Mouse (Mus musculus): ENCODE data around the gene Trf.
"Not testable (repeated sequence)": the region's sequence is repeated elsewhere in the genome, so short reads cannot be mapped to it uniquely, and the experiment has no call there.

Trf gene

DNA sequence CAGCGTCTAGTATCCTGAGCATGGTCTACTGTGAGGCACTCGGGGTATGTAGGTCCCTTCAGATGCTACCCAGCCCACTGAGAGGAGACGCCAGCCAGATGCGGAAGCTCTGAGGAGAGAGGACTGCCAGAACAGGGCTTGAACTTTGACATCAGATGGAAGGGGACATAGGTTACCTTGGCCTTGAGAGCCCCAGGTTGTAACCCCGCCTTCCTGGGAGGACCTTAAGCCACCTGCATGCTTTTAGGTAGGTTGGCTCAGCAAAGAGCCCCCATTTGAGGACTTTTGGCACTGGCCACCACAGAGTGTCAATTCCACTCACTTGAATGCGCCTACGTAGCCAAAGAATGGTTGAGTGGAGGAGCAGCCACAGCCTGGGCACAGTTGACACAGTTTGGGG, 5.5 kb downstream of the Trf start:
- DNase-seq (ENCODE audit: low spot score): no peak

DNA sequence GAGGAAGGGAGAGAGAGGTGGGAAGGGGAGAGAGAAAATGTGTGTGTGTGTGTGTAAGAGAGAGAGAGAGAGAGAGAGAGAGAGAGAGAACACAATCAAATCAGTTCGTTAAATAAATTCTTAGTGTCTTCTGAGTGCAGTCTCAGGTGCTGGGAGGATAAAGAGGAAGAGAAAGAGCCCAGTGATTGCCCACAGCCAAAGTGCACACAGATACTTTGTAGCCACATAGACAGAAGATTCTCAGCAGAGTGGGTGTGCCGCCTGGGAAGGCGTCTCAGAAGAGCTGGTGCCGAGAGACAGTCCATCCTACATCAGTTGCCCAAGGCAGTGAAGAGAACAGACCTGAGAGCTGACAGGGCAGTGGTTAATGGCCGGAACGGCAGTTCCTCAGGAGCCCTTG, 16.0 kb downstream of the Trf start:
- DNase-seq (ENCODE audit: low spot score): no peak

DNA sequence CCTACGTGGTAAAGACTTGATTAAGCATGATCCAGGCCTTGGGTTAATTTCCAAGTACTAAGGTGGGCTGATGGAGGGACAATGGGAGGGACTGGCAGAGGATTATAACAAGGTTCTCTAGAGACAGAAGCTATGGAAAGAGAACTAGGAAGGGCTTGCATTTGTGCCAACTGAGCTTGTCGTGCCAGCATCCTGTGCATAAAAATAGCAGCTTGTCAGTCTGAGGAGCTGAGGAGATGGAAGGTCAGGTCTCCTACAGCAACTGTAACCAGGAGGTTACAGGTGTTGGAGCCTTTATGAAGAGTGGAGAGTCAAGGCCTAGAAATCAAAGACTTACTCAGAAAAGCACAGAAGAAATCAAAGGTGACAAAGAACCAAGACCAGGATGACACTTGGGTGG, 16.6 kb downstream of the Trf start:
- DNase-seq (ENCODE audit: low spot score): no peak

DNA sequence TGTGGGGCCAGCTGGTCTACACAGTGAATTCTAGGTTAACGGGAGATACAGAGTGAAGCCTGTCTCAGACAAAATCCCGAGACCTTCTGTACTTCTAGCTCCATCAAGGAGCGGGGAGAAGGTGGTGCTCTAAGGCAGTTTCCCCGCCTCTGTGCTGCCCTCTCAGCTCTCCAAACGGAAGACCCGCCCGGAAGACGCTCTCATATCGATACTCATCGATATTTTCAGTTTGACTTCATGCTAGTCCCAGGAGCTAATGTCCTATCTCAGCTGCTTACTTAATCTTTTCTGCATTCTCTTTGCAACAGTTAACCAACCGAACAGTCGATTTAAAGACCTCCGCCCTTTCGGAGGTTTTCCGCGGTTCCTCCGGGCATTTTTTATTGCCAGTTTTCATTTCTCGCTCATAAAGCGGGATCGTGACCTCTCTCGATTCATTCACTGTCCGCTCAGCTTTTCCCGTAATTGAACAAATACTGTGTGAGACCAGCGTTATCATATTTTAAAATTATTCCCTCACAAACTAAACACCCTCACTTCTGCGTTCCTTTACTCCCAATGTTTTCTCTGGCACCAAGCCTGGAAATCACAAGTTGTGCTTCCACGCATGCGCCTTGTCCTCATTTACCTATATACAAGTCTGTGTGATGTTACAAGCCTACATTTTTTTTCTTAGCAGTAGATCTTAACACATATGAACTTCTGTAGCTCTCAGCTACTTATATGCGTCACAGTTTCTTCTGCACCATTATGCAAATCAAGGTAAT, 17.4 kb downstream of the Trf start:
- DNase-seq (ENCODE audit: low spot score): no peak

DNA sequence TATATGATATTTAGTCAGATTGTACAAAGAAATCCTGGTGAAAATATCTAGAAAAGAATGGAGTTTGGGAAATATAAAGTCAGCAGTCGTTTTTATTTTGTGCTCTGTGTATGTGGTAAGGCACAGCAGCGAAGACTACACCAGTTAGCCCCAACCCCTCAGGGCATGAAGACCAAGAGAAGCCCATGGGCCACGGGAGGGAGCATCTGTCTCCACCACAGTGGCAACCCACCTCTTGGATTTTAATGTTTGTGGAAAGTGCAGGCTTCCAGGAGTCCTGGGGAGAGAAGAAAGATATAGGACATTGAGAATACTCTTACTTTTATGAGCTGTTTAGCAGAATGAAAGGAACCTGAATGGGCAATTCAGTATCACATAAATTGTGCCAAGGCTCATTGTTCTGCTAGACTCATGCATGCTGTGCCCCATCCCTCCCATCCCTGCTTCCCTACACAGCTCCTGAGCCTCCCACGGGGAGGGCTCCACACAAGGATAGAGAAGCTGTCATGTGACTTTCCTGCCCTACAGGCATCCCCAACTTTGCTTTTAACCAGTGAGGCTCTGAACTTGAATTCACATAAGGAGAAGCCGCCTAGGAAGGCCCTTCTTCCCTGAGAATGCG, 21.3 kb downstream of the Trf start:
- DNase-seq (ENCODE audit: low spot score): no peak

DNA sequence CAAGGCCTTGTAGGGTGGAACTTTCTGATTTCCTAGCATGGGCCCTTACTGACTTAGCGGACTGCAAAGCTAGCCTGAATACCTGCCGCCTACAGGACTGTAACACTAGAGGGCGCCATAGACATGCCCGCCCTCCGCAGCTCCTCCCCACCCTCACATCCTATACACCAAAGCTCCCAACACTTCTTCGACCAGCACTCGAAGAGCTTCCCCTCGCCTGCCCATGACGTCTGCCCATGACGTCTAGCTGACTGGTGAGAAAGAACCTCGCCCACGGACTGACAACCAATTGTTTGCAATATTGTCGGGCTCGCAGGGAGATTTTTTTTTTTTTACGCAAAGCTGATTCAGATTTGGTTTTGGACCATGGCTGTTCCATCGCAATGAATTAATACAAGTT, 22.4 kb downstream of the Trf start:
- DNase-seq (ENCODE audit: low spot score): peak; percentile 49

DNA sequence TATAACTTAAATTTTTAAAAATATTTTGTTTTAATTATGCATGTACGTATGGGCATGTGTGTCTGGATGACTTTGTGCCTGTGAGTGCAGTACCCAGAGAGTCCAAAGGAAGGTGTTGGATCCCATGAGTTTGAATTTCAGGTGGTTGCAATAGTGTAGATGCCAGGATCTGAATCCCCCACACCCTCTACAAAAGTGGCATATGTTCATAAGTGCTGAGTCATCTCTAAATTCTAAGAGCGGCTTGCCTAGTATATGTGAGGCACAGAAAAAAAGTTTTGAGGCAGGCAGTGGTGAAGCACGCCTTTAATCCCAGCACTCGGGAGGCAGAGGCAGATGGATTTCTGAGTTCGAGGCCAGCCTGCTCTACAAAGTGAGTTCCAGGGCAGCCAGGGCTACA, 24.5 kb downstream of the Trf start:
- DNase-seq (ENCODE audit: low spot score): no peak

DNA sequence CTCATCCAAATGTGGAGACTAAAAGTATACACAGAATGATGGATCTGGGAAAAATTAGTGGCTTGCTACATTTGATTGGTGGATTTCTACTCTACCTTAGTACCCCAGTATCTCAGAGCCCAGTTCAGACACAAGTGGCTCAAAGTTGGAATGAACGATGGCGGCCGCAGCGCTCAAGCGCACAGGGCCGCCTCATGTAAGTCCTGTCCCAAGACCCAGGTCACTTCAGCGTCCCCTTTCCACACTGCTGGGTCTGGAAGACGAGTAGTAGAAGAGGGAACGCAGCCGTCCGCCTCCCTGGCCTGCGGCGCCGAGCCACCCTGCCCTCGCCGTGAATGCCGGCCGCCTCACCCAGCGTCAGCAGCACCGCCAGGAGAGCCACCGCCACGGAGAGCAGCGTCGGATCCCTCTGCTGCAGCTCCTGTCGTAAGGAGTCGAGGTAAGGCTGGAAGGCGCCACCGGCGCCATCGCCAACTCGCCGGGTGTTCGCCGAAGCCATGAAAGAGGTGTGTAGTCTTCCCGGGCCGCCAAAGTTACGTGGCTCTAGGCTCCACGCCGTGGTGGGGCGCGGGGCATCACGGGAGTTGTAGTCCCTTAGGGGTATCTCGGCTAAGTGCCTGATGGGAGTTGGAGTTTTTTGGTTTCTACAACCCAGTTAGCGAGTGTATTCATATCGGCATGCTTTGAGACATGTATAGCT, 28.5 kb downstream of the Trf start, which contains the start of gene Srprb:
Gene Srprb (minus strand): TSS at position 577 of the 700 bp plus-strand sequence.
- DNase-seq (ENCODE audit: low spot score): peak; percentile 88

DNA sequence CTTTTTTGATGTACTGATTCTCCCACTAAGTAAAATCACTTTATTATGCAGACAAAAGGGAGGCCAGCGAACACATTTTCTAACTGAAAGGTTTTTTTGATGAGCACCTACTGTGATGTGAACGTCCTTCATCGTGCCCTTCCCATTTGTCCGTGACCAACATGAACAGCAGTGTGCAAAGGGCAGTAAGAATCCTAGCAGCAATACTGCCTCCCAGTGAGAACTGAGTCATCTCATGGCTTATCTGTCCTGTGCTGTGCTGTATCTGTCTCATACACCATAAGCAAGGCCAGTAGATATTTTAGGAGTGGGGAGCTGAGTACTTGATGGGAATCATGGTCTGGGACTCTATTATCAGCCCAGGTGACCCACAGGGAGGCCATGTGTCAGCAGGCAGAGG, 41.8 kb downstream of the Trf start:
- DNase-seq (ENCODE audit: low spot score): no peak

DNA sequence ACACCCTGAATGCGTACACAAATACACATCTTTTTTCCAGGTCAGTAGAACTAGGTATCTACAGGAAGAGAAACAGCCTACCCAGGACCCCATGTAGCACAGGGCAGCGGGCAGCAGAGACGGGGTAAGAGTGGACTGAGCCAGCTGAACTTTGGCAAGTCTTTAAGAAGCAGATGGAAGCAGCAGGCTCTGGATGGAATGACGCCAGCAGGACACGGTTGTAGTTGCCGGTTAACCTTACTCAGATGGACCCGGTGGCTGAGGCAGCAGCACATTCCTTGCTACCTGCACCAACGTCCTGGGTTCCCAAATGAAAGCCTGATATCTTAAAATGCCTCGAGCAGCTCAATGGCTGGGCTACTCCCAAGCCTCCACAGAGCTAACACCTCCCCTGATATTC, 43.5 kb downstream of the Trf start:
- no peak for DNase-seq (ENCODE audit: low spot score)

DNA sequence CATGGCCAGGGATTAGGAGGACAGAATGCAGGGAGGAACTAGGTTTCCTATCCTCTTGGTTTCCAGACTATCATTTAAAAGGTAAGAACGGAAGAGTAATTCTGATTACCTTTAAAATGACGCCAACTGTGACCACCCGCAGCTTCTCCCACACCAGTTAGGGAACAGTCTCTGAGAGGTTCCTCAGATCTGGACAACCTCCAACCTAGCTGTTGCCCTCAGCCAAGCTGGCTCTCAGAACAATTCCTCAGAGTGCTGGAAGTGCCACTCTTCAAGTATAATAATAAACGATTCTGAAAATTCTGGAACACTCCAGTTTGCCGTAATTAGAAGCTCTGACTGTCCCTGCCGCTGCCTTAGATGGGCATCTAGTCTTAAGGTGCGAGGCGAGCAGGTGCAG, 44.3 kb downstream of the Trf start:
- DNase-seq (ENCODE audit: low spot score): no peak

DNA sequence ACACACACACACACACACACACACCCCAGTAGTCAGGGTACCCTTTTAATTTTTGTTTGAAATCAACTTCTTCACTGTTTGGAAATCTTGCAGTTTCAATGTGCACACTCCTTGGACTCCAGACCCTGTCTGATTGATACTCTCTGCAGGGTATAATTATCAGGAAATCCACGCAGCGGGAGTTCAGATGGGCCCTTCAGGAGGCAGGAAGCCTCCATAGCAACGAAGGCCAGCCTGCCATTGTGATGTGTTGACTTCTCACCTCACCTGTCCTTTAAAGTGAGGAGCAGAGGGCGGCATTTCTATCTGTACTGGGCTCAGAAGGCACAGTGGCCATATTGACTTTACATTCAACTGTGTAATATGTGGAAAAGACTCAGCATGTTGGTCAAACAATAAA, 45.4 kb downstream of the Trf start:
- no peak for DNase-seq (ENCODE audit: low spot score)

DNA sequence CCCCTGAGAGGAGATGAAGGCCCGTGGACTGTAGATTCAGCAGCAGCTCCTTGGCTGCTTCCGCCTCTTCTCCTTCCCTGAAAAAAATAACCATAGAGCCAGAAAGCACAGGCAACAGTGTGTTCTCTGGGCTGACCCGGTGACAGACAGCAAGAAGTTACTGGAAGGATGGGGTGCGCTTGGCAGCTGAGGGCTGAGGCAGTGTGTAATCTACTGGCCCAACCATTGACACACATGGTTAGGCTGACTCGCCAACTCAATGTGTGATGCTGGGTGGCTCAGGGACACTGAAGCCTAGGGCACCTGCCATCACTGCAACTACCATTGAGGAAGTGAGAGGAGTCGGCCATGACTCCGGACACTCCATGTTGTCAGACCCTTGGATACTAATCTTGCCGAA, 48.4 kb downstream of the Trf start:
- DNase-seq (ENCODE audit: low spot score): no peak

DNA sequence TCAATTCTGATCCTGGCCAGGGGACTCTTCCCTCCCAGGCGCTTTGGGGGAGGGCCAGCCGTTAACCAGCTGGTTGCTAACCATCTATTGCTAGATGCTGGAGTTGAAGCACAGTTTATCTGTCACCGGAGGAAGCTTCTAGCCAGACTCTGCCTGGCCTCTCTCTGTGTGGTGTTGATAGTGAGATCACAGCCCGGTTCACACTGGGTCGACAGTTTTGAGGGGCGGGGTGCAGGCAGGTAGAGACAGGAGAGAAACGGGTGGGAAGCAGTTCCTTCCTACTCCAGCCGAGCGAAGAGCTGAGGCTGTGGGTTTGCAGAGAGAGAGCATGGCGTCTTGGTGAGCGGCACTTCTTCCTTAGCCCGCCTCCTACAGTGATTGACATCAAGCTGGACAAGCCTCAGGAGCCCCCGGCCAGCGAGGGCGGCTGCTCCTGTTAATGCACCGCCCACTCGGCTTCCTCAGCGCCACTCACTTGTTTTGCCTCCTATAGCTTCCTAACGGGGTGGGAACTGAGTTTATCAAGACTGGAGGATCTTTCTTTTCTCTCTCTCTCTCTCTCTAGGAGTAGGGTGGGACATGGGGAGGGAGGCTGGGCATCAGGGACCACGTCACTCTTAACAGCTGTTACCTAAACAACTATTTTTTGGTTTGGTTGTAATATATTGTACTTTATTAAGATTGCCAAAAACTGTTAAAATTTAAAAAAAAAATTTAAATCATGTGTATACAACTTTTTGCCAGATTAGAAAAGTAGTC, 49.3 kb downstream of the Trf start:
- peak; percentile 55 for DNase-seq (ENCODE audit: low spot score)

DNA sequence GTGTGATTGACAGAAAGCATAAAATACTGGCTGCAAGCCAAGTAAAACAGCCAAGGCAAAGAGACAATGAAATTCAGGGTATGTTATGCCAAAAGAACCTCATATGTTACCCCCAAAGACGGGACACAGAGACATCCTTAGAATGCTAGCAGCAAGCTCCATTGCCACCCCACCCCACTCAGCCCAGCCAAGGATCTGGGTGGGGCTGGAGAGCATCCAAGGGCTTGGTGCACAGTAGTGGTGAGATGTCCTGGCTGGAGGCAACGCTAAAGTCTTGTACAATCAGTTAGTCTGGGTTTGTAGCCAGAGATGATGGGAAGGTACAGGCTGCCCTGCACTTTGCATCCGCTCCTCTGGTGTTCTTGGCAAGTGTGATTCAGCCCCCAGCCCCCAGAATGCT, 49.9 kb downstream of the Trf start:
- DNase-seq (ENCODE audit: low spot score): peak; percentile 46

DNA sequence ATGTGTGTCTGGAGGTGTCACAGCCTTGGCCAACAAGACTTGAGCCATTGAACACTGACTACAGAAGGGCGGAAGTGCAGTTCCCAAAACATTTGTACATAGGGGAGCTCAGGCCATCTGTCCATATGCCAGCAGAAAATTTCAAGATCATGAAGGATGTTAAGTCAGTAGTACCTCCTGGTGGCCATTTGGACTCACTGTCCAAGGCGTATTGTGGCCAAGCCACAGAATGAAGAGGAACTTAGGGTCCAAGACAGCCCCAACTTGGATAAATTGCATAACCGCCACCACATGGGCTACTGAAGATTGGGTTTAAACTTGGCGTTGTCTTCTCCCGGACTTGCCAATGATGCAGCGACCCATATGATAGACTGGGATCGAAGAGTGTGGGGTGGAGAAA, 54.6 kb downstream of the Trf start:
- no peak for DNase-seq (ENCODE audit: low spot score)

DNA sequence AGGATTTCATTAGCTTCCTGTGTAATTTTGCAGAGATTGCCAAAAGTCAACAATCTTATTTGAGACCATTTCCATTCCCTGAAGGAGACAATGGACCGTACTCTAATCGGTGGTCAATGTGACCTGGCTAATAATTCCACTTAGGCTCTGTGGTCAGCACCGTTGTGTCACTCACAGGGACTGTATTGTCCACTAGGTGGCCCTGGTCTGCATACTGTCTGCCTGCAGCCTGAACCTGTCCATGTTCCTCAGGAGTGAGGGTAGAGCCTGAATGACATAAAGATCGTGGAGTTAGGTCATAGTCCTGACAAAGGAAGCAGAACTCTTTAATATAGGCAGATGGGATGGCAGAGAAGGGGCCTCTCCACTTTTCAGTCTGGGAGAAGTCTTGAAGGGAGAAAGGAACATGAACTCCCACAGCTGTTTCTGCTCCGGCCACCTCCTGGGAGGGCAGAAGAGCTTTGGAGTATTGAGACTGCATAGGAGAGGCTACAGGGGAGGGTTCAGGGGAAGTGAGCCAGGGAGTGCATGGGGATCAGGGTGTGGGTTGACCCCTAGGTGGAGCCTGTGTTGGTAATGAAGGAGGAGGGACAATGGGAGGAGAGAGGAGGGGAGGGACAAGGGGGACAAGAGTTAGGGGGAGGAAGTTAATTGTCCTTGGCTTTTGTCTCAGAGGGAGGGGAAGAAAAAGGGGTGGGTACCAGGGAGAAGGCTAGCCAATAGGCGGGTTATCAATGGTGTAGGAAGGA, 55.3 kb downstream of the Trf start:
- peak; percentile 5 for DNase-seq (ENCODE audit: low spot score)

DNA sequence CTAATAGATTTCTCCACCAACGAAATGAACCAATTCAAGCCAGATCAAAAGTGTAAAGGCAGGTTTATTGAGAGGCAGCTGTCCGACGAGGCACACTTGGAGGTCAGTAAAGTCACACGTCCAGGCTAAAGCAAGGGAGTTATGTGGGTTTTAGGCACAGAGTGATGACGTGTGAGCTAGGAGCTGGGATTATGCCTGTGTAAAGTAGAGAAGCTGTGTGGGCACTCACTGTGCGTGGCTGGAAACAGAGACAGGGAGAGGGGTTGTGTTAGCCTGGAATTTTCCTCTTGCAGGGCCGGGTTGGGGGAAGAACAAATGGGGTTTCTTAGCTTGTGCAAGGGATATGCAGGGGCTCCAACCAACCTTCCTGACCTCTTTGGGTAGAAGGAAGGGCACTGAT, 61.5 kb downstream of the Trf start:
- DNase-seq (ENCODE audit: low spot score): no peak

DNA sequence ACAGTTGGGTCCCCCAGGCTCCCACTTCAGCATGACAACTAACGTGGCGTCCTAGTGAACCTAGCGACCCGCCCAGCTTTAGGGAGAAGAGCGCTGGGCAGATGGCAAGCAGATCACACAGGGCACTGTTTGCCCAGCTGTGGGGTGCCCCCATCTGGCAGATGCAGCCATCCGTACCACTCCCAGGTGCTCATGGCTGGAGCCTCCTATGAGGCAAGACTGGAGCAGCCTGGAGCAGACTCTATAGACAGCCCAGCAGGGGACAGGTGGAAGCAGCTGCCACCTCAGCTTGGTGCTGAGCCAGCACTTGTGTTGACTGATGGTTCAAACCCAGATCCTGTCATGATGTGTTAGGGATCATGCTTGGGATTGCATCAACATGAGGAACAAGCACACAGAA, 62.2 kb downstream of the Trf start:
- DNase-seq (ENCODE audit: low spot score): no peak

DNA sequence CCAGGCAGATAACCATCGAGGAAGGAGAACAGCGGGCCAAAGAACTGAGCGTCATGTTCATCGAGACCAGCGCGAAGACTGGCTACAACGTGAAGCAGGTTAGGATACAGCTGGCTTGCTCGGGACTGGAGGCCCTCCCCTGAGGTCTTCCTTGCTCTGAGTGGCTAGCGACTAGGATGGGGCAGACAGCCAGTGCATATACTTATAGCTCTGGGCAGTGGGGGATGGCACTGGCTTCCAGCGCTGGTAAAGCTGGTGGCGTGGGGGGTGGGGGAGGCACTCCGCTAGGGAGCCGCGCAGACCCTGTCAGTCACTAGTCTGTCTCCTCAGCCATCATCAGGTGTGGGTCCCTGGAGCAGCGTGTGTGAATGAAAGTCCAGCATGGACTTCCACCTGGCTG, 66.4 kb downstream of the Trf start:
- DNase-seq (ENCODE audit: low spot score): no peak

DNA sequence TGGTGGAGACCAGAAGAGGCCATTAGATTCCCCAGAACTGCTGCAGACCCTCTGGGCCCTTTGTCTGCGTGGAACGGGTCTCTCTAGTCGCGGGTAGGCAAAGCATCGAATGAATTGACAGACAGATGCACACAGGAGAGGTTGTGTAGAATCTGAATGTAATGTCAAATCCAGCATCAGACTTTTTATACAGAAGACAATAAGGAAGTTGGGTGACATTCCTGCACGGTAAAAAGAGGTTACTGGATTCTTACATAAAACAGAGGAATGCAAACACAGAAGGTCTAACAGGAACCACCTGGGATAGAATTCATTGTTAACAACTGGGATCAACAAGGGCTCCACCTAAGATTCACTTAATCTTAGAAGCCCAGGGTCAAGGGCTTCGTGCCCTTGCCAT, 75.1 kb downstream of the Trf start:
- DNase-seq (ENCODE audit: low spot score): not testable (repeated sequence)

DNA sequence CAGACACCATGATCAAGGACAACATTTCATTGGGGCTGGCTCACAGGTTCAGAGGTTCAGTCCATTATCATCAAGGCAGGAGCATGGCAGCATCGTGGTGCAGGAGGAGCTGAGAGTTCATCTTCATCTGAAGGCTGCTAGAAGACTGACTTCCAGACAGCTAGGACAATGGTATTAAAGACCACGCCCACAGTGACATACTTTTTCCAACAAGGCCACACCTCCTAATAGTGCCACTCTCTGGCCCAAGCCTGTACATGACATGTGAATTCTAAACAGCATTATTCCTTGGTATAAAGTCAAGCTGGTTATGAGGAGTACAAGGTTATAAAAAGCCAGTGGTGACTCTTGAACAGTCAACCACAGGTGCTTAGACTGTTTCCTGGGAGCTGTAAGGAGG, 75.7 kb downstream of the Trf start:
- no peak for DNase-seq (ENCODE audit: low spot score)
